Mouse (Mus musculus) liver, adult 2 months (tissue): ENCODE data around the gene Skap1. TPM values are rescaled to one million over a fixed set of nuclear protein-coding genes. Genes with fewer than 3 reads are reported as not detected.

ENCODE experiments used
- DNase-seq: peaks from one replicate; pipeline ENCODE4 v3.0.0-alpha.2; 2011; ENCODE audit warnings: low read depth, low spot score; ENCODE audit errors: extremely low read depth
- H3K27ac ChIP-seq: fragments of 200-500 bp; replicated peaks from 2 replicates; pipeline ENCODE4 v1.5.1; 2012; ENCODE audit warnings: low read depth, mild to moderate bottlenecking, control low read depth, inconsistent platforms, low read length; ENCODE audit not compliant: insufficient read depth
- H3K27me3 ChIP-seq: fragments of 200-500 bp; 2 replicates; pipeline ENCODE4 v1.6.1; 2012; ENCODE audit warnings: mild to moderate bottlenecking, moderate library complexity, low read length, inconsistent platforms; ENCODE audit not compliant: control insufficient read depth, insufficient read depth
- H3K36me3 ChIP-seq: fragments of 200-500 bp; 2 replicates; pipeline ENCODE4 v1.6.1; 2012; ENCODE audit warnings: low read length, inconsistent platforms; ENCODE audit not compliant: control insufficient read depth, insufficient read depth
- H3K4me1 ChIP-seq: fragments of 200-500 bp; 2 replicates; pipeline ENCODE4 v1.6.1; 2011; ENCODE audit warnings: low read length; ENCODE audit not compliant: control insufficient read depth, insufficient read depth
- H3K4me3 ChIP-seq: fragments of 200-500 bp; 2 replicates; pipeline ENCODE4 v1.5.1; 2011; ENCODE audit warnings: low read depth, mild to moderate bottlenecking, control low read depth, low read length, moderate library complexity; ENCODE audit not compliant: insufficient read depth
- H3K79me2 ChIP-seq: fragments of 200-500 bp; 2 replicates; pipeline ENCODE4 v1.6.1; 2012; ENCODE audit warnings: inconsistent platforms, mild to moderate bottlenecking, low read length, moderate library complexity; ENCODE audit not compliant: control insufficient read depth, insufficient read depth
- H3K9ac ChIP-seq: fragments of 200-500 bp; 2 replicates; pipeline ENCODE4 v1.6.1; 2012; ENCODE audit warnings: low read depth, mild to moderate bottlenecking, control low read depth, inconsistent platforms, low read length
- CTCF ChIP-seq: fragments of 200-500 bp; IDR thresholded peaks from 2 replicates; pipeline ENCODE4 v1.5.1; 2011; ENCODE audit warnings: low read depth, low read length, control low read depth
- POLR2A ChIP-seq: fragments of 200-500 bp; IDR thresholded peaks from 2 replicates; pipeline ENCODE4 v1.6.1; 2011; ENCODE audit warnings: low read length, control low read depth; ENCODE audit not compliant: insufficient read depth; ENCODE audit errors: extremely low read depth
- WGBS: fragments of 180-500 bp; shearing (Covaris S2); methylation state at CpG from one replicate; pipeline ENCODE4 v1.1.7; 2018; 5-methylcytosine and 5-hydroxymethylcytosine counted together
- polyA plus RNA-seq: library from polyadenylated mRNA; depleted of rRNA; stranded (reverse); fragments of >200 nt; gene quantifications from 2 replicates; pipeline ENCODE4 v1.2.3, GENCODE M21; 2012
- total RNA-seq: library from RNA; depleted of rRNA; stranded (reverse); fragments of >200 nt; gene quantifications from 2 replicates; pipeline ENCODE4 v1.2.3, GENCODE M21; 2014

The Skap1 gene
- total and polyA plus RNA-seq, 2 experiments: 0.40 to 0.92 TPM

DNA sequence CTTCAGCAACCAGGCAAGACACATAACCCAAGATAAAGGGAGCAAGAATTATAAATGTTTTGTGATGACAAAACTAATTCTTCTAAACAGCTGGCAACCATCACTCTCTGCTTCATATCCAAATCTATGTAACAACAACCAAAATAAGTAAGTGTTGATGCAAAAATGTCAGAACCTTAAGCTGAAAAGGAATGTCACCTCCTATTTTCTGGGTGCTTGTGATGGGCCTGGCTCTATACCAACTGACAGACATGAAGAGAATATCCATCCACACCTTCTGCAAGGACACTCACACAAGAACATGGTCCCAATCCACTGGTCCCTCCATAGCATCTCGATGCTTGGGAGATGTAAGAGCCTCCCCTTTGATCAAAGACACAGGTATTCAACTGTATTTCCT lies 194.0 kb downstream of the Skap1 start:
- H3K36me3 ChIP-seq: no peaks in the 10 kb centered on the region
- no peaks in the 10 kb centered on the region for H3K27me3 ChIP-seq
- no peaks in the 10 kb centered on the region for H3K79me2 ChIP-seq
- TF ChIP-seq POLR2A (no peak), CTCF (no peak)
- no peak overlapping the region for H3K4me3 ChIP-seq
- no peak overlapping the region for H3K27ac ChIP-seq
- no peak overlapping the region for H3K9ac ChIP-seq
- H3K4me1 ChIP-seq: no peaks in the 10 kb centered on the region
- 94% methylated on average over 1 of the region's 1 CpGs for WGBS
- DNase-seq: no peak

- H3K27ac ChIP-seq: no peak overlapping the region
- DNase-seq: no peak
- no peaks in the 10 kb centered on the region for H3K36me3 ChIP-seq
- no peak overlapping the region for H3K4me3 ChIP-seq
- H3K27me3 ChIP-seq: no peaks in the 10 kb centered on the region
- no peak overlapping the region for H3K9ac ChIP-seq
- TF ChIP-seq CTCF: no peak
- no peak for TF ChIP-seq POLR2A
- no peaks in the 10 kb centered on the region; the same call in 1 of the 2 replicates for H3K4me1 ChIP-seq
- 84% methylated on average over 3 of the region's 3 CpGs for WGBS
- no peaks in the 10 kb centered on the region; the same call in 1 of the 2 replicates for H3K79me2 ChIP-seq
Observed at GRCm38 (mm10) chr11:96666924-96667323, 202.5 kb downstream of the Skap1 start.

GRCm38 (mm10) chr11:96668367-96668766 lies 204.0 kb downstream of the Skap1 start:
- no peaks in the 10 kb centered on the region; the same call in 1 of the 2 replicates for H3K4me1 ChIP-seq
- no peak for DNase-seq
- 79% methylated on average over 7 of the region's 7 CpGs for WGBS
- no peak overlapping the region for H3K9ac ChIP-seq
- H3K27me3 ChIP-seq: no peaks in the 10 kb centered on the region
- no peak overlapping the region for H3K4me3 ChIP-seq
- no peaks in the 10 kb centered on the region; the same call in 1 of the 2 replicates for H3K79me2 ChIP-seq
- H3K27ac ChIP-seq: no peak overlapping the region
- TF ChIP-seq POLR2A (no peak), CTCF (no peak)
- no peaks in the 10 kb centered on the region for H3K36me3 ChIP-seq

DNA sequence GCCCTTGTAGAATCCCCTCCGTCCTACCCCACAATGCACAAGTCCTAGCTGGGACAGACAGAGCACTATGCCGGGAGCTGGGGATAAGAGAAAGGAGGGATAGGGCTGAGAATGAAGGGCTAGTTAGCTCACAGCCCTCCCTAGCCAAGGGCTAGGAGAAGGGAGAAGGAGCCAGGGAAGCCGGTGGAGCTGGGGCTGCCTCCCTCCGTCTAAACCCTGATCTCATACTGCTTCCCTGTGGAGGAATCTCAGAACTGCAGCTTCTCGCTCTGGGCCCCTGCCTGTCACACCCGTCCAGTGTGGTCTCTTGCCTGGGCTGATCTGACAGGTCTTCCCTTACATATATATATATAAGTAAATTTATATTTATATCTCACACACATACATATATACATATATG lies 209.4 kb downstream of the Skap1 start:
- 28% methylated on average over 6 of the region's 6 CpGs for WGBS
- Histone ChIP-seq H3K27ac (no peak overlapping the region), H3K79me2 (no peaks in the 10 kb centered on the region), H3K4me1 (peaks cover 2% of the 10 kb centered on the region; the same call in 1 of the 2 replicates), H3K4me3 (no peak overlapping the region), H3K36me3 (no peaks in the 10 kb centered on the region), H3K9ac (no peak overlapping the region), H3K27me3 (0 out of 2 replicates have a peak, but pooled peaks cover 4% of the 10 kb centered on the region)
- TF ChIP-seq CTCF: peak; percentile 75
- TF ChIP-seq POLR2A: no peak
- DNase-seq: peak; percentile 5

- Histone ChIP-seq H3K27me3 (0 out of 2 replicates have a peak, but pooled peaks cover 4% of the 10 kb centered on the region), H3K36me3 (no peaks in the 10 kb centered on the region), H3K79me2 (no peaks in the 10 kb centered on the region), H3K4me1 (0 out of 2 replicates have a peak, but pooled peaks cover 2% of the 10 kb centered on the region), H3K9ac (no peak overlapping the region), H3K4me3 (no peak overlapping the region), H3K27ac (no peak overlapping the region)
- peak; percentile 29 for DNase-seq
- TF ChIP-seq POLR2A: no peak
- TF ChIP-seq CTCF: no peak
- WGBS: 24% methylated on average over 8 of the region's 8 CpGs
Observed at GRCm38 (mm10) chr11:96674786-96675365, 210.5 kb downstream of the Skap1 start.

DNA sequence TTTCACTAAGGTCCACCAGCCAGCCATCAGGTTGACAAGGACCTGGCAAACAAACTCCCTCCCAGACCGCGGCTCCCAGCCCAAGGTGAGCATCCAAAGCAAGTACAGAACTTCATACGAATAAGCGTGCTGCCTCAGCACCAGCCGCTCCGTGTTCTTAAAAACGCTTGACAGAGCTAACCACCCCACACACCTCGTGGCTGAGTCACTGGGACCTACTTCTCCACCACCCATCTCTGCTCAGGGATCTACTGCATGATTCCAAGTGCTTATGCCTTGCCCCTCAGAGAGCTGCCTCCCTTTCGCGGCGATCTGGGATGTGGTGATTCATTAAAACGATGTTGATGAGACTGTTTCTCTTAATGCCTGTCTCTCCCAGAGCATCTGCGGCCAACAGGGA lies 213.6 kb downstream of the Skap1 start:
- no peaks in the 10 kb centered on the region for H3K36me3 ChIP-seq
- no peak overlapping the region for H3K4me3 ChIP-seq
- no peak overlapping the region for H3K9ac ChIP-seq
- 88% methylated on average over 13 of the region's 13 CpGs for WGBS
- H3K79me2 ChIP-seq: no peaks in the 10 kb centered on the region
- no peak for DNase-seq
- TF ChIP-seq CTCF (no peak), POLR2A (no peak)
- H3K4me1 ChIP-seq: 0 out of 2 replicates have a peak, but pooled peaks cover 2% of the 10 kb centered on the region
- H3K27me3 ChIP-seq: 0 out of 2 replicates have a peak, but pooled peaks cover 4% of the 10 kb centered on the region
- no peak overlapping the region for H3K27ac ChIP-seq
